Mouse (Mus musculus): Measurements from ENCODE around the gene Foxp1. TPM values are rescaled to one million over a fixed set of nuclear protein-coding genes. Genes with fewer than 3 reads are reported as not detected.
A peak's percentile ranks its signal among the peaks of the same experiment; 100 is the strongest.

Foxp1 gene
- total RNA-seq, 2 experiments from 2014 or later = 132 to 157 TPM

DNA sequence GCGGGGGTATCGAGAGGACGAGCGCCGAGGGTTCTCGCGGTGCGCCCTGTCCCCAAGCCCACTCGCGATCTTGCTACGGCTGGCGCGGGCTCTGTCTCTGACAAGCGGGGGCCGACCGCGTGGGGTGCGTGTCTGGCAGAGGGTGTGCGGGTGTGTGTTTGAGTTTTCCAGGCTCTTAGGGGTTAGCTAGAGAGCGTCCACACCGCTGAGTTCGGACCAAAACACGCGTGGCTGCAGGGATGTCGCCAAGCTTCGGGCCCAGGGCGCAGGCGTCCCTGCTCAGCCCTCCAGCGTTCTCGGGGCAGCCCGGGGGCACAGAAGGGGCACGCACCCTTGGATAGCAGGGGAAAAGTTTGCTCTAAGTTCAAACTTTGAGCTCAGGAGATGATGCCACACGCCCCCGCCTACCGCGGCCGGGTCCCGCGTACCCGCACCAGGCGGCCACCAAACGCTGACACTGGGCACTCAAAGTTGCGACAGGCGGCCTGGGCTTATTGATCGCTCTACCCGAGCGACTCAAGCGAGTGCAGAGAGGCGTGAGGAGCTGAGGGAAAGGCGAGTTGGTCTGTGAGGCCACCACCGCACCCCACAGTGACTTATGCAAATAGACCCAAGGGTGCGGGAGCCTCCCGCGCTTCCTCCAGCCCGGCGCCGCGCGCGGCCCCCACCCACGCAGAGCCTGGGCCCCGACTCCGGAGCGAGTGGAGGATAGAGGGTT lies 721 bp downstream of the Foxp1 start:
- peak; percentile 59 to 60 for DNase-seq (ENCODE audit: low spot score in 2 of 2)
- intact Hi-C loops (cut with DNase I) = loop anchor here (2.0 to 5.0 kb wide), 7 partner anchors 37 to 1414 kb away; no protein-coding TSS in a partner anchor

DNA sequence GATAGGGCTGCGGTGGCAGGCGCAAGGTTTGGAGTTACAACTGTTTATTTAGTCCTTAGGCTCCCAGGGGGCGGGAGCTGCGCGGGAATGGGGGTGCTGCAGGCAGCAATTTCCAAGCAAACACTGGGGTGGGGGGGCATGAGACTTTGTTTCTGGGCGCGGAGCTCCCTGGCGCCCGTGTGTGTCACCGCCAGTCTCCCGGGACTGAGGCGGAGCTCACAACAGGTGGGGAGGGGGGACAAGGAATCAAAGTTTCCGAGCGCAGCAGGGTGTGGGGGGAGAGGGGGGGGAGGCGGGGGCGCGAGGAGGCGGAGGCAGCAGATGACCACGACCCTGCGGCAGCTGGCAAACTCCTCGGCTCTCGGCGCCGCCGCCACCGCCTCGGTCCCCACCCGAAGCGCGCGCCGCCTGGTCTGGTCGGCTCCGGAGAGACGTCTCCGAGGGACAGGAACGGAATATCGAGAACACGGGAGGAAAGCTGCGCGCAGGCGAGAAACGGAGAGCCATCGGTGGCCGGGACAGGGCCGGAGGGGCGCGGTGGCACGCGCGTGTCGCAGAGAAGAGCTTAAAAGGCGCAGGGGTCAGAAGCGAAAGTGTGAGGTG lies 1.4 kb downstream of the Foxp1 start:
- intact Hi-C loops (cut with DNase I) = loop anchor here (5.0 kb wide), 5 partner anchors 96 to 1414 kb away; no protein-coding TSS in a partner anchor
- DNase-seq (ENCODE audit: low spot score in 2 of 2) = peak; percentile 32 to 55

DNA sequence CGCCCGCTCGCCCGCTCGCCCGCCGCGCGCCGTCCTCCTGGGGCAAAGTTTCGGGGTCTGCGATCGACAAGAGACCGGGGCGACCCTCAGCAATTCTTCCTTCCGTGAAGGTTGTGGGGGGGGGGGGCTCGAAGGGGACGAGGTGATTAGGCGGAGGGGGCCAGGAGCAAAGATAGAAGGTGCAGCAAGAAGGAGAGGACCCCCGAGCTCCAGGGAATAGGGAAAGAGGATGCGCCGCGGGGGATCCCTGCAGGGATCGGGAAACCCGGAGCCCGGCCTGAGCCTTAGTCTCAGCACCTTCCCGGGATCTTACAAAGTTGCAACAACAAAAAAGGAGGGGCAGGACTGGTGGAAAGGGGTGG lies 1.9 kb downstream of the Foxp1 start:
- intact Hi-C loops (cut with DNase I) = loop anchor here (5.0 kb wide), 5 partner anchors 97 to 1413 kb away; no protein-coding TSS in a partner anchor

DNA sequence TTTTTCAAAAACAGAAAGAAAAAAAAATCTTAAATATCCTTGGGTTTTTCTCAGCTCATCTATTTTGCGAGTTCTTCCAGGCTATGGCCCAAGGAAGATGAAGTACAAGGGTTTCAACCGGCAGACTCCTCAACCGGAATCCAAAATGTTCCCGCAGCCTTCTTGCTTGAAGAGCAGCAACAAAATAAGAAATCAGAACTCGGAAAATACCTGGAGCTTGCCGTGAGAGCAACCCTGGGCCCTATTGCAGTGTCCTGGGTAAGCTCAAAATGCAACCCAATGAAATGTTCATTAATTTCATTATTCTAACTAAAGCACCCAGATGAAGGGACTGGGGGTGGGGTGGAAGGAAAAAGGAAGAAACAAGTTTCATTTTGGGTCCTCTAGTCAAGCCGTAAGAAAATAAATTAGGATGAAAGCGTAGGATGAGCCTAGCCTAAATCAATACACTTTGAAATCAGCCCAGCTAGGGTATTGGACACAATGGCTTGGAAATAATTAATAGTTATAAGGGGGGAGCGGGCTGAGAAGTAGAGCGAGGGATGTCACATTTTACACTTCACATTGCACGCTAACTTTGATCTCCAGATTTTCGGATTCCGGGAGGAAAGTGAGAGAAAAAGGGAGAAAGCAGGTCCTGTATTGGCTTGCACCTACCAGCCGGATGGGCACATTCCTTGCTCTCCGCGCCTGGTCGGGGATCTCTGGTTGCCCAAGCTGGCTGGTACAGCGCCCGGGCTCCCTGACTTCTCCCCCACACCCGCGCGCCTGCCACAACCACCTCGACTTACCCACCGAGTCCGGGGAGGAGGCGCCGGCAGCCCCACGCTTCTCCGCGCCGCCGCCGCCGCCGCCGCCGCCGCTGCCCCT lies 2.5 kb downstream of the Foxp1 start:
- DNase-seq (ENCODE audit: low spot score in 2 of 2) = peak; percentile 41 to 42
- intact Hi-C loops (cut with DNase I) = loop anchor here (5.0 kb wide), 5 partner anchors 97 to 1413 kb away; no protein-coding TSS in a partner anchor

More for the DNA sequence above, 1.9 kb downstream of the Foxp1 start:
- DNase-seq (ENCODE audit: low spot score in 2 of 2) = no peak

DNA sequence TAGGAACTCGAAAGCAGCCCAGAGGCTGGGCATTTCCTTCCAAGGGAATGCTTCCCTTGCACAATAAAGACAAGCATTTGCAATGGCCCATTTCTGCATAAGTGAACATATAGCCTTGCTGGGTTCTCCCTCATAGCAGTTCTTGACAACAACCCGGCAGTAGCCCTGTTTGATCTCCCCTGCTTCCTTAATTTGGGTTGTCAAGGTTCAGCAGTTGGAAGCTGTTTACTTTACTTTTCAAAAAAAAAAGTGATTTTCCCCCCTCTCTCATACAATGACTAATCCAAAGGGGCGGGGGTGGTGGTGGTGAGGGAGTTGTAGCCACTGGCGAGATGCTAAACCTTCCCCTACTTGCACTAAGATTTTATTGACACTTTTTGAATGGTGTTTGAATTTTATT lies 3.5 kb downstream of the Foxp1 start:
- peak in 1 of 2 experiments; percentile 49 for DNase-seq (ENCODE audit: low spot score in 2 of 2)
- intact Hi-C loops (cut with DNase I) = no loop called here

DNA sequence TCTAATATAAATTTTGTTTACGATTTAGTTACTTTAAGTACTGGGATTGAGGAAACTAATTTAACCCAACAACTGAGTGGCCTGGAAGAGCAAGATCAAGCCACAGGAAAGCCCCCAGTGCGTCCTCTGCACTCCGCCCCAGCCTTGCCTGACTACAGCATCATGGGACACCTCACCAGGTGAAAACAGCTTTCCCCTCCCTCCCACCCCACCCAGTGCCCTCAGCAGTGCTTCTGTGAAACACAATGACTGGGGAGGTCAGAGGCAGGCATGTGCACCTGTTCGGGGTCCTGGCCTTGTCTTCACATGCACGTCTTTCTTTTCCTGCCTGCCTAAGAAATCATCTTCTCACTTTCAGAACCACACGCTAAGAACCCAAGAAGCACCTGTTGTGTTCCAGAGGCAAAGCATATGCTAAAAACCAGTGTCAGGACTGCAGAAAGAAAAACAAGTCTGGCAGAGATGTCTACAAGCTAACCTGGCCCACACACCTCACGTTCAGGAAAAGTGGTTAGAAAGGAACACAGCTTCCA lies 6.8 kb downstream of the Foxp1 start:
- DNase-seq (ENCODE audit: low spot score in 2 of 2) = peak in 1 of 2 experiments; percentile 26

DNA sequence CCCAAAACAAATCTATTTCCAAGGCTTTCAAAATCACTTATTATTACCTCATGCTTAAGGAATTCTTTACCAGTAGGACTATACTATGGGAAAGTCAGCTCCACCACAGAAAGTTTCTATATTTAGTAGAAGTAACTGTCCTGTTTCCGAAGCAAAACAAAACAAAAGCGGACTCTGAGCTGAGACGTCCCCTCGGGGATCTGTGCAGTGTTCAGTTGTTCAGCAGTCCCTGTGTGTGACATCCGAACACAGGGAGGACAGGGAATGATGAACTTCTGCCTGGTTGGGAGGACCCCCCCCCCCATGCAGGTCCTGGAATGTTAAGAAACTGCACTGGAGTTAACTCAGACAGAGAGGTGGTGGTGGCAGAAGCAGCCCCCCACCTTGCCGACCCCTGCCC lies 10.7 kb downstream of the Foxp1 start:
- no peak for DNase-seq (ENCODE audit: low spot score in 2 of 2)
- intact Hi-C loops (cut with DNase I) = no loop called here

More for the DNA sequence above, 6.8 kb downstream of the Foxp1 start:
- intact Hi-C loops (cut with DNase I) = no loop called here

DNA sequence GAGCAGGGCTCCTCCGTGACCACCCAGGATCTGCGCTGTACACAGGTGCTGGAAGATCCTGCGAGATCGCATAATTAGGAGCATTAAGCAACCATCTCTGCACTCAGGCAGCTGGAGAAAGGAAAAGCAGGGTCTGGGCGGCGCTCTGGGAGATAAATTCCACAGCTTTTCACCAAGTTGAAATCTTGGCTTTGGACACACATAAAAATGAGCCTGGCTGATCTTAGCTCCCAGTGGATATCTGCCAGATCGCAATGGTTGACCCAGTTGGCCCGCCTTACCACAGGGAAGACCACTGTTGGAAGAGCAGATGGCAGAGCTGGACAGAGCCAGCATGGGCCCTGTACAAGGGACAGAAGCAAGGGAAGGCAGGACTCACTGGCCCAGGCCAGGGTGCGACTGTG lies 13.3 kb downstream of the Foxp1 start:
- DNase-seq (ENCODE audit: low spot score in 2 of 2) = no peak
- intact Hi-C loops (cut with DNase I) = no loop called here

DNA sequence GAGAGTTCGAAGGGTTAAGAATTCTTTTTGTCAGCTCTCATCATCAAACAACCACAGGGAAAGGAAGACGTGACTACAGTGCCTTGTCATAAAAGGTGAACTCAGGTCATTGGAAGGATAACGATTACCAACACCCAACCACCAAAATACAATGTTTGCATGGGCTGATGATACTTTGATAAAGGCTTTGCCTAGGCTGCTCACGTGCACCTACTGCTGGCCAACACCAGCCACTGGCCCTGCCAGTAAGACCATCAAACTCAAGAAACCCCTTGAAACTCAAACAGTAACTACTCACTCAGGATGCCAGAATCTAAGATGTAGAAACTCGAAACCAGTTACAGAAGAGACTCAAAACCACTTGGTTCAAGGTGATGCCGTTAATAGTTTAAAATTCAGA lies 15.7 kb downstream of the Foxp1 start:
- DNase-seq (ENCODE audit: low spot score in 2 of 2) = no peak

DNA sequence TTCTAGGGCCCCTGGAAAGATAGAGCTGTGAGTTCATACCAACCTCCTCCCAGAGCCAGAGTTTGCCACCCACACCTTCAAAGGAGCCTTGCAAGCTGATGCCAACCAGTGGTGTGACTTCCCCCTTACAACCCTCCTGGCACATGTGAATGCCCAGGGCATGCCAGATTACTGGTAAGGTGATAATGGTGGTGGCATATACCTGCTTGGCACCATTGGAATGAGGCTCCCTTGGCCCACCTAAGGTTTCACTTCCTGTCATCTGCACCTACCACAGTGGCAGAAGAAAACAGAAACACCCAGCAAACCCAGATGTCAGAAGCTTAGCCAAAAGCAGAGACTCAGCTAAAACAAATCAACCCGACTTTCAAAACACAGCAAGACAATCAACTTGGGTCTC lies 18.8 kb downstream of the Foxp1 start:
- DNase-seq (ENCODE audit: low spot score in 2 of 2) = no peak
- intact Hi-C loops (cut with DNase I) = no loop called here

More for the DNA sequence above, 15.7 kb downstream of the Foxp1 start:
- intact Hi-C loops (cut with DNase I) = no loop called here

DNA sequence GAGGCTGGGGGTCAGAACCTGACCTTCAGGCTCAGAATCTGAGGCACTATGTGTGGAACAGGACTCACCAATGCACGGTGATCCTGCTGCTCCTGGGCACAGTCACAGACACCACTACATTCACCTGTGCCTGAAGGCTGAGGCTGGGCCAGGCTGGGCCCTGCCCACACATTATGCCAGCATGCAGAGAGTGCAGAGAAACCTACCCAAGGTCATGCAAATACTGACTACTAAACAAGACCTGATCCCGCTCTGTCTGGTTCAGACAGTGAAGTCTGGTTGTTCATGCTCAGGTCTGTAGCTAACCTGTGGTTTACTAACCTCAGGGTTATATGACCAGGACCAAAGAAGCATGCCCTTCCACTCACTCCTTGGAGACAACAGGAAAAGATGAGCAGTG lies 19.8 kb downstream of the Foxp1 start:
- no peak for DNase-seq (ENCODE audit: low spot score in 2 of 2)
- intact Hi-C loops (cut with DNase I) = no loop called here

DNA sequence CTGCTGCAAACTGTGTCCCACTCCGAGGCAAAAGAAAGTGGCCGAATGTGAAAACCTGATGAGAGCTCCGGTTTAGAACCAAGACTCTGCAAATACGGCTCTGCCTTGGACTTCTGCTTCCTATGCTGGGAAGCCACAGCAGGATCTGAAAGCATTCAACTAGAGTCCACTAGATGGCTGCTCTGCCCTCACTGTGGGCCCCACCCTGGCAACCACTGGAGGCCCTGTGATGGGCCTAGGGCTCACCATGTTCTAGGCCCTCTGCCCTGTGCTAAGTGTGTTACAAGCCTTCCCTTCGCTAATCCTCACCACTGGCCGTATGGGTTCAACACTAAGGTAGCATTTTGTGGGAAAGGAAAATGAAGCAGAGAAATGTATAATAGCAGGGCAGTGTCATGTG lies 20.2 kb downstream of the Foxp1 start:
- DNase-seq (ENCODE audit: low spot score in 2 of 2) = no peak
- intact Hi-C loops (cut with DNase I) = no loop called here

DNA sequence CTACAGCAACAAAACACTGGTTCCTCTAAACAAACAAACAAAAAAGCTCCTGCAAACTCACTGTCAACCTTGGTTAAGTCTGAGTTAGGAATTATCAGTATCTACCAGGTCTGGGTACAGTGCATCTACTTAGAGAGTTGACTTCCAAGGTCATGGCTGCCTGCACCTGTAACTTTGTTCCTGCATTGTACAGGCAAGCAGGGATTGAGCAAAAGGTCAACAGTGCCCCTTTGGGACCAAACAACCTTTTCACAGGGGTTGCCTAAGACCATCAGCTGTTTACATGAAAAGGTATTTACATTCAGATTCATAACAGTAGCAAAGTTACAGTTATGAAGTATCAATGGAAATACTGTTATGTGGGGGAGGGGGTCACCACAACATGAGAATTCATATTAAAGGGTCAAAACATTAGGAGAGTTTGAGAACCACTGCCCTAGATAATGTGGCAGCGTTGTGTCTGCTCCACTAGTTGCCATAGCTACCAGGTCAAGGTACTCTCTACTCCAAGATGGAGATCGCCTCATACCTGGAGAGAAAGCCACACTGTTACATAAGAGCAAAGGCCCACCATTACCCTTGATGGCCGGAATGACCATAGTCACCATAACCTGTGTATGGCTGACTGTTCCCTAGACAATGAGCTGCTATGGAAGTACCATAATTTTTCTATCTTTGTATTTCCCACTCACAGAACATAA lies 21.8 kb downstream of the Foxp1 start:
- DNase-seq (ENCODE audit: low spot score in 2 of 2) = no peak
- intact Hi-C loops (cut with DNase I) = no loop called here

DNA sequence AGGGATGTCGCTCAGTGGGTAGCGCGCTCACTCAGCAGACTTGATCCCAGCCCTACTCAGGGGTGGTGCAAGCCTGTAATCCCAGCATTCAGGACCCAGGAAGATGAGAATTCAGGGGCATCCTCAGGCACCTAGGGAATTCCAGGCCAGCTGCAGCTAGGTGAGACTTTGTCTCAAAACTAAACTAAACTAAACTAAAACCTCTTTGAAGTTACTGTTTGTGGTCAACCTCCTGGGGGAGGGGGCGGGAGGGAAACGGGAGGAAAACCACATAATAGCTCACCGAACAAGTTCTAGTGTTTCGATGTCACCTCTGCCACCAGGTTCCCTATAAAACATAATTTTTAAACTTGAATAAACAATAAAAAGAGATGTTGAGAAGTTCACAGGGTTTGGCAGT lies 24.4 kb downstream of the Foxp1 start:
- intact Hi-C loops (cut with DNase I) = no loop called here
- no peak for DNase-seq (ENCODE audit: low spot score in 2 of 2)

DNA sequence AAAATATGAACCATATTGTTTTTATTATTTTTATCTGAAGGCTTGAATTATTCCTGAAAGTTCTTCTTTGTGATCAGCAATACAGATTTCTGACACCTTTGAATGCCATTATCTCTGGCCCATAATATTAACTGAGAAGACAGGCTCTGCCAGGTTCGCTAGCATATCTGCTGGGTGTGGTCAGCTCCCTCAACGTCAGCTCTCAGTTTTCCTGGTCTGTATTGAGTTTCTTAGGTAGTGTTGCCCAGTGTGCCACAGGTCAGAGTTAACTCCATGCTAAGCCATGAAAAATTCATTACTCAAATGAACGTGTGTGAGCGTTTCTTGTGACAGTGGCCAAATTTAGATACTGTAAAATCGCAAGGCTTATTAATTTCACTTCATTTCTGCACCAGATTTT lies 26.4 kb downstream of the Foxp1 start:
- intact Hi-C loops (cut with DNase I) = no loop called here
- DNase-seq (ENCODE audit: low spot score in 2 of 2) = no peak

DNA sequence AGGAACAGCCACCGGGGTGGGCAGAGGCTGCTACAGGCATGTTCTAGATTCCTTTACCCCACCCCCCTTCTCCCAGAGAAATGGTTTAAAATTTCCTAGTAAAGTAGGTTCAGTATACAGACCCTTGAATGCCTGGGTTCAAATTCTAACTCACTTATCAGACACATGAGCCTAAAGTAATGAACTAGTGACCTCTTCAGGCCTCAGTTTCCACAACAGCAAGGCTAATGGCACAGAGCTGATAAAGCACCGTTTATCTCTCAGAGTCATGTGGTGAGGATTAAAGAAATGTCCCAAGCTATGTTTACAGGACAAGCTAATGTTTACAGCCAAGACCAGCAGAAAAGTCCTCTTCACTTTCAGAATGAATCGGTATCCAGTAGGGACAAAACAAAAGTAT lies 29.6 kb downstream of the Foxp1 start:
- intact Hi-C loops (cut with DNase I) = no loop called here
- DNase-seq (ENCODE audit: low spot score in 2 of 2) = no peak

DNA sequence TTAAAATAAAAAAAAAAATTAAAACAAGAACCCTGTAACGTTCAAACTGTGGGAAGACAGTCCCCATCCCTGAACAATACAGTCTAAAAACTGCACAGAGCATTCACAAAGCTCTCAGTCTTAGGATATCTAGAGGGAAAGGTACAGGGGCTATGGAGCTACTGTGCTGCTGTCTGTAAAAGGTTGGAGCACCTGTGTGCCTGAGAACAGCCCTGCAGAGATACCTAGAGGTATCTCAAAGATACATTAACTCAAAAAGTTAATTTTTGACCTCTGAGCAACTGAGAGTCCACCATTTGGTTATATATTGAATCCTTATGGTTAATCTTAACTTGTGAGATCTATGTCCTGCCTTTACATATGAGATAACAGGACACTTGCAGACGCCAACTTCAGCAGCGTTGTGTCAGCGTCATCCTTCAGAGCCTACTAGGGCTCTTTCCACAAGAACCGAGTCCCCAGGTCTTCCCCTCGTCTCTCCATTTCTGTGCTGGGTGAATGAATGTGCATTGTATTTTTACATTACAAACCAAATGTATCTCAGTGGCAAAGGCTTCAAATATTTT lies 30.5 kb downstream of the Foxp1 start:
- intact Hi-C loops (cut with DNase I) = no loop called here
- no peak for DNase-seq (ENCODE audit: low spot score in 2 of 2)

DNA sequence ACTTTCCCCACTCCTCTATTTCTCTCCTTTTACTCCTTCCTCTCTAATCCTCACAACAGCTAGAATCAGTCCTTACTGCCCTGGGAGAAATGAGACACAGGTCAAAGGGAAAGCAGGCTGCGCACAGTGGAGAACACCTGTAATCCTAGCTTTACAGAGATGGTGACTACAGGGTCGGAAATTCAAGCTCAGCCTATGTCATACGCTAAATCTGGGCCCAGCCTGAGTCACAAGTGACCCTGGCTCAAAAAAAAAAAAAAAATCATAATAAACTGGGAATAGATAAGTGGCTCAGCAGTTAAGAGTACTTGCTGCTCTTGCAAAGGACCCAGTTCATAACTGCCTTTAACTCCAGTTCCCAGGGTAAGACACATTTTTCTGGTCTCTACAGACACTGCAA lies 31.4 kb downstream of the Foxp1 start:
- intact Hi-C loops (cut with DNase I) = no loop called here
- no peak for DNase-seq (ENCODE audit: low spot score in 2 of 2)

Data from left cerebral cortex, postnatal 25 days (tissue).